ENCODE assay signal across 24 mouse cellular contexts in the genomic region with DNA sequence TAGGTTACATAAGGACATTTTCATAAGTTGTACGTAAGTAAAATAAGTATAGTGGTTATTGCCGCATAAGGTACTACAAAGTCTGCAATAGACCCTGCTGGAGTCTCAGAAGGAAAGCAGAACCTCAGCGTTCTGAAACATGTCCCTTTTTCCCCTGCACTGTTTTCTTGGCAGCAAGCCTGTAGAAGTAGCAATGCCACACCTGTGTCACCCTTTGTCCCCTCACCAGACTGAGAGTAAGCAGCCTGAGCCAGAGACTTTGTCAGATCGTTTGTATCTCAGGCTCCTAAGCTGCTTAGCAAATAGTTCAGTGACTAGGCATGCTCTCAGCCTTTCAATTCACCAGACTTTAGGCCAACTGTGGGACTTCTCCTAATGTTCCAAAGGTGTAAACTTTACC. TPM values are rescaled to one million over a fixed set of nuclear protein-coding genes. Genes with fewer than 3 reads are reported as not detected.
DNase-seq lines count a peak whose midpoint lies in the region; ATAC-seq and TF ChIP-seq lines count a peak whose summit lies in the region.
"Had no signal": no experiment of that assay in that cellular context is flagged by ENCODE, and none has a peak within 500 bp of the region (broad histone marks: within the 10 kb centered on the region; RNA-seq: fewer than 3 reads in every experiment).

No protein-coding gene starts in this region.

- TF ChIP-seq POLR2A in liver, adult 2 months (IDR thresholded peaks at IDR 0.05; ENCODE audit: extremely low read depth, insufficient read depth, low read length): no peak

- no peak overlapping the region for H3K27ac ChIP-seq in heart, embryonic 11.5 days (ENCODE audit: low read depth, low read length)
- H3K27ac ChIP-seq in liver, adult 2 months (replicated peaks; ENCODE audit: insufficient read depth, low read depth, low read length): no peak overlapping the region
- H3K27ac ChIP-seq in liver, embryonic 11.5 days (ENCODE audit: low read depth, low read length): no peak overlapping the region
- H3K27ac ChIP-seq in intestine, embryonic 16.5 days (ENCODE audit: low read length): peak overlapping the region; percentile 62
- H3K27ac ChIP-seq in stomach, embryonic 15.5 days: 0 out of 2 replicates have a peak overlapping the region, but pooled peaks have one; percentile 16
- no peak overlapping the region for H3K27ac ChIP-seq in midbrain, embryonic 14.5 days (replicated peaks; ENCODE audit: low read depth, low read length)
- H3K27ac ChIP-seq in midbrain, embryonic 15.5 days: no peak overlapping the region
- H3K27ac ChIP-seq: embryonic facial prominence, embryonic 12.5 days; gastrocnemius, adult 2 months; hindbrain, postnatal 0 days; midbrain, embryonic 13.5 days had no signal

- no peaks in the 10 kb centered on the region for H3K27me3 ChIP-seq in heart, embryonic 11.5 days (ENCODE audit: control insufficient read depth, insufficient read depth, low read length)
- H3K27me3 ChIP-seq in liver, adult 2 months (ENCODE audit: control insufficient read depth, insufficient read depth, low read length): no peaks in the 10 kb centered on the region
- H3K27me3 ChIP-seq in liver, embryonic 11.5 days (replicated peaks; ENCODE audit: control insufficient read depth, insufficient read depth, low read length): no peaks in the 10 kb centered on the region
- H3K27me3 ChIP-seq in intestine, embryonic 16.5 days (replicated peaks; ENCODE audit: control insufficient read depth, insufficient read depth, low read length): no peaks in the 10 kb centered on the region
- no peaks in the 10 kb centered on the region for H3K27me3 ChIP-seq in stomach, embryonic 15.5 days (replicated peaks)
- no peaks in the 10 kb centered on the region for H3K27me3 ChIP-seq in midbrain, embryonic 14.5 days (ENCODE audit: control insufficient read depth, insufficient read depth, low read length)
- H3K27me3 ChIP-seq in midbrain, embryonic 15.5 days (replicated peaks): no peaks in the 10 kb centered on the region
- H3K27me3 ChIP-seq: CH12.LX; embryonic facial prominence, embryonic 12.5 days; midbrain, embryonic 13.5 days had no signal

- H3K4me3 ChIP-seq in heart, embryonic 11.5 days (ENCODE audit: low read depth, low read length): no peak overlapping the region
- H3K4me3 ChIP-seq in liver, adult 2 months (ENCODE audit: insufficient read depth, low read depth, low read length): no peak overlapping the region
- no peak overlapping the region for H3K4me3 ChIP-seq in liver, embryonic 11.5 days (ENCODE audit: low read depth, low read length)
- H3K4me3 ChIP-seq in intestine, embryonic 16.5 days (ENCODE audit: low read length): no peak overlapping the region
- no peak overlapping the region for H3K4me3 ChIP-seq in stomach, embryonic 15.5 days (replicated peaks)
- no peak overlapping the region for H3K4me3 ChIP-seq in midbrain, embryonic 14.5 days (replicated peaks; ENCODE audit: low read depth, low read length)
- H3K4me3 ChIP-seq in midbrain, embryonic 15.5 days: no peak overlapping the region
- H3K4me3 ChIP-seq: embryonic facial prominence, embryonic 12.5 days; gastrocnemius, adult 2 months; midbrain, embryonic 13.5 days had no signal

- peak; percentile 81 for DNase-seq in heart, adult 11 months
- peak; percentile 75 for DNase-seq in liver, adult 2 months (ENCODE audit: extremely low read depth, low read depth, low spot score)
- DNase-seq in liver, embryonic 11.5 days (ENCODE audit: low spot score): no peak
- DNase-seq in midbrain, embryonic 14.5 days: no peak
- DNase-seq: adrenal gland, postnatal 10 days; cerebellum, adult 2 months; gastrocnemius, adult 2 months; heart, adult 18-20 months; heart, postnatal 36 days; kidney, postnatal 14 days; liver, postnatal 0 days had no signal

- peaks cover 2% of the 10 kb centered on the region; the same call in 1 of the 2 replicates for H3K79me2 ChIP-seq in liver, adult 2 months (ENCODE audit: control insufficient read depth, insufficient read depth, low read length)

- no peak overlapping the region for H3K9ac ChIP-seq in heart, embryonic 11.5 days (ENCODE audit: low read depth, low read length)
- no peak overlapping the region for H3K9ac ChIP-seq in liver, adult 2 months (ENCODE audit: low read depth, low read length)
- H3K9ac ChIP-seq in liver, embryonic 11.5 days (ENCODE audit: low read depth, low read length): no peak overlapping the region
- H3K9ac ChIP-seq in intestine, embryonic 16.5 days (ENCODE audit: low read depth, low read length): no peak overlapping the region
- no peak overlapping the region for H3K9ac ChIP-seq in stomach, embryonic 15.5 days
- H3K9ac ChIP-seq in midbrain, embryonic 14.5 days (replicated peaks; ENCODE audit: low read length): no peak overlapping the region
- no peak overlapping the region for H3K9ac ChIP-seq in midbrain, embryonic 15.5 days
- H3K9ac ChIP-seq: embryonic facial prominence, embryonic 12.5 days; liver, postnatal 0 days; midbrain, embryonic 13.5 days had no signal

- ATAC-seq in heart, embryonic 11.5 days (replicated peaks; ENCODE audit: insufficient number of reproducible peaks, low FRiP score, low TSS enrichment): no peak
- no peak for ATAC-seq in liver, embryonic 11.5 days (replicated peaks; ENCODE audit: low FRiP score)
- ATAC-seq in intestine, embryonic 16.5 days: peak; percentile 73
- peak; percentile 83 for ATAC-seq in stomach, embryonic 15.5 days (ENCODE audit: insufficient read depth, low FRiP score, low read depth)
- no peak for ATAC-seq in midbrain, embryonic 14.5 days (ENCODE audit: low FRiP score, low TSS enrichment)
- ATAC-seq in midbrain, embryonic 15.5 days (replicated peaks): no peak
- ATAC-seq: hindbrain, postnatal 0 days; liver, postnatal 0 days; midbrain, embryonic 13.5 days had no signal

- no peak overlapping the region for H3K4me2 ChIP-seq in heart, embryonic 11.5 days
- H3K4me2 ChIP-seq in liver, embryonic 11.5 days: no peak overlapping the region
- no peak overlapping the region for H3K4me2 ChIP-seq in intestine, embryonic 16.5 days (ENCODE audit: low read depth, low read length)
- no peak overlapping the region for H3K4me2 ChIP-seq in stomach, embryonic 15.5 days
- no peak overlapping the region for H3K4me2 ChIP-seq in midbrain, embryonic 14.5 days (ENCODE audit: low read length)
- no peak overlapping the region for H3K4me2 ChIP-seq in midbrain, embryonic 15.5 days
- H3K4me2 ChIP-seq: embryonic facial prominence, embryonic 12.5 days; midbrain, embryonic 13.5 days had no signal

- H3K9me3 ChIP-seq in heart, embryonic 11.5 days (replicated peaks; ENCODE audit: control insufficient read depth, low read length): no peaks in the 10 kb centered on the region
- H3K9me3 ChIP-seq in liver, embryonic 11.5 days (ENCODE audit: control insufficient read depth, low read length): no peaks in the 10 kb centered on the region
- H3K9me3 ChIP-seq in intestine, embryonic 16.5 days (ENCODE audit: control insufficient read depth, low read length): no peaks in the 10 kb centered on the region
- H3K9me3 ChIP-seq in stomach, embryonic 15.5 days: no peaks in the 10 kb centered on the region
- H3K9me3 ChIP-seq in midbrain, embryonic 14.5 days (ENCODE audit: control insufficient read depth, low read length): no peaks in the 10 kb centered on the region
- H3K9me3 ChIP-seq in midbrain, embryonic 15.5 days: no peaks in the 10 kb centered on the region
- H3K9me3 ChIP-seq: embryonic facial prominence, embryonic 12.5 days; midbrain, embryonic 13.5 days had no signal

- TF ChIP-seq CTCF in liver, adult 2 months (IDR thresholded peaks at IDR 0.05; ENCODE audit: low read depth, low read length): no peak

- H3K36me3 ChIP-seq in heart, embryonic 11.5 days (ENCODE audit: control insufficient read depth, insufficient read depth, low read length): no peaks in the 10 kb centered on the region
- H3K36me3 ChIP-seq in liver, adult 2 months (ENCODE audit: control insufficient read depth, insufficient read depth, low read length): no peaks in the 10 kb centered on the region
- H3K36me3 ChIP-seq in liver, embryonic 11.5 days (ENCODE audit: control insufficient read depth, insufficient read depth, low read length): no peaks in the 10 kb centered on the region
- no peaks in the 10 kb centered on the region for H3K36me3 ChIP-seq in intestine, embryonic 16.5 days (ENCODE audit: control insufficient read depth, insufficient read depth, low read length)
- H3K36me3 ChIP-seq in stomach, embryonic 15.5 days: no peaks in the 10 kb centered on the region
- H3K36me3 ChIP-seq in midbrain, embryonic 14.5 days (ENCODE audit: control insufficient read depth, insufficient read depth, low read length): no peaks in the 10 kb centered on the region
- no peaks in the 10 kb centered on the region for H3K36me3 ChIP-seq in midbrain, embryonic 15.5 days (replicated peaks)
- H3K36me3 ChIP-seq: embryonic facial prominence, embryonic 12.5 days; midbrain, embryonic 13.5 days had no signal

- WGBS in heart, embryonic 11.5 days (ENCODE audit: insufficient replicate concordance): 68% methylated on average over 4 of the region's 4 CpGs
- 55% methylated on average over 4 of the region's 4 CpGs for WGBS in liver, adult 2 months
- 68% methylated on average over 4 of the region's 4 CpGs for WGBS in liver, embryonic 11.5 days
- WGBS in intestine, embryonic 16.5 days: 59% methylated on average over 4 of the region's 4 CpGs
- 54% methylated on average over 4 of the region's 4 CpGs for WGBS in stomach, embryonic 15.5 days
- WGBS in midbrain, embryonic 14.5 days: 65% methylated on average over 4 of the region's 4 CpGs
- 60% methylated on average over 4 of the region's 4 CpGs for WGBS in midbrain, embryonic 15.5 days

- peaks cover 4% of the 10 kb centered on the region; the same call in 1 of the 2 replicates for H3K4me1 ChIP-seq in heart, embryonic 11.5 days (ENCODE audit: control insufficient read depth, insufficient read depth, low read length)
- peaks cover 6% of the 10 kb centered on the region; the same call in 1 of the 2 replicates for H3K4me1 ChIP-seq in liver, adult 2 months (ENCODE audit: control insufficient read depth, insufficient read depth, low read length)
- H3K4me1 ChIP-seq in liver, embryonic 11.5 days (replicated peaks; ENCODE audit: control insufficient read depth, insufficient read depth, low read length): peaks cover 5% of the 10 kb centered on the region; the same call in 1 of the 2 replicates
- H3K4me1 ChIP-seq in intestine, embryonic 16.5 days (ENCODE audit: control insufficient read depth, insufficient read depth, low read length): peaks cover 3% of the 10 kb centered on the region; the same call in 1 of the 2 replicates
- H3K4me1 ChIP-seq in stomach, embryonic 15.5 days: no peaks in the 10 kb centered on the region
- peaks cover 11% of the 10 kb centered on the region for H3K4me1 ChIP-seq in midbrain, embryonic 14.5 days (ENCODE audit: control insufficient read depth, insufficient read depth, low read length)
- peaks cover 10% of the 10 kb centered on the region for H3K4me1 ChIP-seq in midbrain, embryonic 15.5 days
- H3K4me1 ChIP-seq: embryonic facial prominence, embryonic 12.5 days had no signal

RNA-seq across cellular contexts. Expression of gene Gm21985, which starts 20.9 kb away (rescaled TPM):
- polyA plus RNA-seq in heart, embryonic 11.5 days (2014; fragmentation: Nextera tagmentation; extraction: Ambion mirVana): 0.06 TPM in 1 of 2 replicates, not detected in the other
- total RNA-seq in liver, adult 2 months (2014; rRNA removed): not detected in 2 replicates
- not detected in 2 replicates for polyA plus RNA-seq in liver, adult 2 months (2012; rRNA removed)
- polyA plus RNA-seq in liver, embryonic 11.5 days (2014; fragmentation: Nextera tagmentation; extraction: Ambion mirVana): not detected in 2 replicates
- not detected in 2 replicates for polyA plus RNA-seq in intestine, embryonic 16.5 days (2015; fragmentation: Nextera tagmentation; extraction: Ambion mirVana)
- not detected in 2 replicates for polyA plus RNA-seq in stomach, embryonic 15.5 days (2015; fragmentation: Nextera tagmentation; extraction: Ambion mirVana)
- not detected in 2 replicates for polyA plus RNA-seq in midbrain, embryonic 14.5 days (2014; fragmentation: Nextera tagmentation; extraction: Ambion mirVana)
- not detected in 2 replicates for polyA plus RNA-seq in midbrain, embryonic 15.5 days (2015; fragmentation: Nextera tagmentation; extraction: Ambion mirVana)
- total RNA-seq: hindbrain, postnatal 0 days; neutrophil, adult 5-6 weeks had no signal
- polyA plus RNA-seq: cerebellum, adult 2 months; embryonic facial prominence, embryonic 12.5 days; hindbrain, postnatal 0 days; liver, postnatal 0 days; midbrain, embryonic 13.5 days had no signal

RNA-seq across cellular contexts. Expression of gene Slc12a6, which starts 21.4 kb away (rescaled TPM):
- polyA plus RNA-seq in heart, embryonic 11.5 days (2014; fragmentation: Nextera tagmentation; extraction: Ambion mirVana): 12.8 and 15.0 TPM in 2 replicates
- 12.9 and 14.8 TPM in 2 replicates for total RNA-seq in liver, adult 2 months (2014; rRNA removed)
- polyA plus RNA-seq in liver, adult 2 months (2012; rRNA removed): 4.0 and 5.2 TPM in 2 replicates
- 12.3 and 12.7 TPM in 2 replicates for polyA plus RNA-seq in liver, embryonic 11.5 days (2014; fragmentation: Nextera tagmentation; extraction: Ambion mirVana)
- polyA plus RNA-seq in intestine, embryonic 16.5 days (2015; fragmentation: Nextera tagmentation; extraction: Ambion mirVana): 11.9 and 14.9 TPM in 2 replicates
- 10.5 and 11.8 TPM in 2 replicates for polyA plus RNA-seq in stomach, embryonic 15.5 days (2015; fragmentation: Nextera tagmentation; extraction: Ambion mirVana)
- 18.6 and 25.9 TPM in 2 replicates for polyA plus RNA-seq in midbrain, embryonic 14.5 days (2014; fragmentation: Nextera tagmentation; extraction: Ambion mirVana)
- polyA plus RNA-seq in midbrain, embryonic 15.5 days (2015; fragmentation: Nextera tagmentation; extraction: Ambion mirVana): 19.4 and 21.2 TPM in 2 replicates

RNA-seq across cellular contexts. Expression of gene Nop10, which starts 25.3 kb away (rescaled TPM):
- 157 and 168 TPM in 2 replicates for polyA plus RNA-seq in heart, embryonic 11.5 days (2014; fragmentation: Nextera tagmentation; extraction: Ambion mirVana)
- 71.2 and 82.6 TPM in 2 replicates for total RNA-seq in liver, adult 2 months (2014; rRNA removed)
- 61.7 and 67.8 TPM in 2 replicates for polyA plus RNA-seq in liver, adult 2 months (2012; rRNA removed)
- 346 and 364 TPM in 2 replicates for polyA plus RNA-seq in liver, embryonic 11.5 days (2014; fragmentation: Nextera tagmentation; extraction: Ambion mirVana)
- 214 and 238 TPM in 2 replicates for polyA plus RNA-seq in intestine, embryonic 16.5 days (2015; fragmentation: Nextera tagmentation; extraction: Ambion mirVana)
- polyA plus RNA-seq in stomach, embryonic 15.5 days (2015; fragmentation: Nextera tagmentation; extraction: Ambion mirVana): 213 and 223 TPM in 2 replicates
- 136 and 182 TPM in 2 replicates for polyA plus RNA-seq in midbrain, embryonic 14.5 days (2014; fragmentation: Nextera tagmentation; extraction: Ambion mirVana)
- 153 and 158 TPM in 2 replicates for polyA plus RNA-seq in midbrain, embryonic 15.5 days (2015; fragmentation: Nextera tagmentation; extraction: Ambion mirVana)

RNA-seq across cellular contexts. Expression of gene Nutm1, which starts 28.0 kb away (rescaled TPM):
- 0.04 TPM in 1 of 2 replicates, not detected in the other for polyA plus RNA-seq in heart, embryonic 11.5 days (2014; fragmentation: Nextera tagmentation; extraction: Ambion mirVana)
- total RNA-seq in liver, adult 2 months (2014; rRNA removed): not detected in 2 replicates
- polyA plus RNA-seq in liver, adult 2 months (2012; rRNA removed): not detected in 2 replicates
- not detected in 2 replicates for polyA plus RNA-seq in liver, embryonic 11.5 days (2014; fragmentation: Nextera tagmentation; extraction: Ambion mirVana)
- 0.04 TPM in 1 of 2 replicates, not detected in the other for polyA plus RNA-seq in intestine, embryonic 16.5 days (2015; fragmentation: Nextera tagmentation; extraction: Ambion mirVana)
- 0.04 TPM in 1 of 2 replicates, not detected in the other for polyA plus RNA-seq in stomach, embryonic 15.5 days (2015; fragmentation: Nextera tagmentation; extraction: Ambion mirVana)
- polyA plus RNA-seq in midbrain, embryonic 14.5 days (2014; fragmentation: Nextera tagmentation; extraction: Ambion mirVana): 0.05 TPM in 1 of 2 replicates, not detected in the other
- not detected in 2 replicates for polyA plus RNA-seq in midbrain, embryonic 15.5 days (2015; fragmentation: Nextera tagmentation; extraction: Ambion mirVana)
- total RNA-seq: adrenal gland, postnatal 10 days; CH12.LX; gastrocnemius, adult 2 months; heart, adult 18-20 months; heart, postnatal 36 days; layer of hippocampus, postnatal 14 days; left cerebral cortex, postnatal 14 days; neutrophil, adult 5-6 weeks had no signal
- polyA plus RNA-seq: cerebellum, adult 2 months; embryonic facial prominence, embryonic 12.5 days; limb, embryonic 14.5 days; midbrain, embryonic 13.5 days; urinary bladder, adult 2 months had no signal

RNA-seq across cellular contexts. Expression of gene Lpcat4, which starts 47.8 kb away (rescaled TPM):
- 15.4 and 17.2 TPM in 2 replicates for polyA plus RNA-seq in heart, embryonic 11.5 days (2014; fragmentation: Nextera tagmentation; extraction: Ambion mirVana)
- 0.09 and 0.67 TPM in 2 replicates for total RNA-seq in liver, adult 2 months (2014; rRNA removed)
- 2.2 and 2.4 TPM in 2 replicates for polyA plus RNA-seq in liver, adult 2 months (2012; rRNA removed)
- polyA plus RNA-seq in liver, embryonic 11.5 days (2014; fragmentation: Nextera tagmentation; extraction: Ambion mirVana): 14.6 and 15.0 TPM in 2 replicates
- polyA plus RNA-seq in intestine, embryonic 16.5 days (2015; fragmentation: Nextera tagmentation; extraction: Ambion mirVana): 19.9 and 22.6 TPM in 2 replicates
- 27.0 and 28.0 TPM in 2 replicates for polyA plus RNA-seq in stomach, embryonic 15.5 days (2015; fragmentation: Nextera tagmentation; extraction: Ambion mirVana)
- polyA plus RNA-seq in midbrain, embryonic 14.5 days (2014; fragmentation: Nextera tagmentation; extraction: Ambion mirVana): 13.9 and 18.7 TPM in 2 replicates
- 21.9 and 26.0 TPM in 2 replicates for polyA plus RNA-seq in midbrain, embryonic 15.5 days (2015; fragmentation: Nextera tagmentation; extraction: Ambion mirVana)

Comparison
In these comparisons a context has a peak if more than half of its experiments do, and no peak if none do; other contexts are left out.
1. DNase-seq: peak in heart, adult 11 months (single experiment) and liver, adult 2 months (single experiment); none in liver, embryonic 11.5 days (single experiment) and midbrain, embryonic 14.5 days (single experiment).
2. ATAC-seq: peak in intestine, embryonic 16.5 days (single experiment) and stomach, embryonic 15.5 days (single experiment); none in heart, embryonic 11.5 days (single experiment), liver, embryonic 11.5 days (single experiment), midbrain, embryonic 14.5 days (single experiment) and midbrain, embryonic 15.5 days (single experiment).
3. H3K27ac ChIP-seq: peak in intestine, embryonic 16.5 days (single experiment) and stomach, embryonic 15.5 days (single experiment); none in heart, embryonic 11.5 days (single experiment), liver, adult 2 months (single experiment), liver, embryonic 11.5 days (single experiment), midbrain, embryonic 14.5 days (single experiment) and midbrain, embryonic 15.5 days (single experiment).